14 mouse cellular contexts compared by ENCODE assay signal in genomic region chr10:90112662-90113061, GRCm38 (mm10).
DNase-seq lines count a peak whose midpoint lies in the region; ATAC-seq and TF ChIP-seq lines count a peak whose summit lies in the region.
"Had no signal": no experiment of that assay in that cellular context is flagged by ENCODE, and none has a peak within 500 bp of the region (broad histone marks: within the 10 kb centered on the region; RNA-seq: fewer than 3 reads in every experiment).

No protein-coding gene starts in this region.

- no peak overlapping the region for H3K9ac ChIP-seq in forebrain, postnatal 0 days
- H3K9ac ChIP-seq in forebrain, embryonic 14.5 days (ENCODE audit: low read length), result no peak overlapping the region
- no peak overlapping the region for H3K9ac ChIP-seq in lung, embryonic 16.5 days (ENCODE audit: low read length)
- H3K9ac ChIP-seq: heart, embryonic 15.5 days; liver, postnatal 0 days; neural tube, embryonic 15.5 days had no signal

- H3K27me3 ChIP-seq in forebrain, postnatal 0 days (ENCODE audit: insufficient read depth, low read length), result no peaks in the 10 kb centered on the region
- H3K27me3 ChIP-seq in forebrain, embryonic 14.5 days (replicated peaks; ENCODE audit: control insufficient read depth, insufficient read depth, low read length), result no peaks in the 10 kb centered on the region
- H3K27me3 ChIP-seq in lung, embryonic 16.5 days (ENCODE audit: control insufficient read depth, insufficient read depth, low read depth, low read length), result no peaks in the 10 kb centered on the region
- H3K27me3 ChIP-seq: heart, embryonic 15.5 days; neural tube, embryonic 15.5 days had no signal

- no peaks in the 10 kb centered on the region for H3K9me3 ChIP-seq in forebrain, postnatal 0 days (ENCODE audit: low read length)
- H3K9me3 ChIP-seq in forebrain, embryonic 14.5 days (replicated peaks; ENCODE audit: control insufficient read depth, low read length), result no peaks in the 10 kb centered on the region
- H3K9me3 ChIP-seq in lung, embryonic 16.5 days (ENCODE audit: control insufficient read depth, low read length), result no peaks in the 10 kb centered on the region
- H3K9me3 ChIP-seq: heart, embryonic 15.5 days; neural tube, embryonic 15.5 days had no signal

- TF ChIP-seq CTCF in forebrain, postnatal 0 days (IDR thresholded peaks at IDR 0.05; ENCODE audit: low read depth), result no peak
- TF ChIP-seq CTCF in brain, embryonic 14.5 days (IDR thresholded peaks at IDR 0.05; ENCODE audit: borderline replicate concordance, extremely low read depth, insufficient read depth, insufficient read length), result no peak

- H3K36me3 ChIP-seq in forebrain, postnatal 0 days (ENCODE audit: insufficient read depth), result no peaks in the 10 kb centered on the region
- H3K36me3 ChIP-seq in forebrain, embryonic 14.5 days (ENCODE audit: control insufficient read depth, insufficient read depth, low read length), result no peaks in the 10 kb centered on the region
- no peaks in the 10 kb centered on the region for H3K36me3 ChIP-seq in lung, embryonic 16.5 days (ENCODE audit: control insufficient read depth, insufficient read depth, low read length)
- H3K36me3 ChIP-seq: G1E; heart, embryonic 15.5 days; neural tube, embryonic 15.5 days had no signal

- no peak overlapping the region for H3K4me3 ChIP-seq in forebrain, postnatal 0 days (ENCODE audit: low read depth, low read length)
- no peak overlapping the region for H3K4me3 ChIP-seq in forebrain, embryonic 14.5 days (ENCODE audit: low read depth, low read length)
- no peak overlapping the region for H3K4me3 ChIP-seq in lung, embryonic 16.5 days (ENCODE audit: low read length)
- H3K4me3 ChIP-seq: heart, embryonic 15.5 days; neural tube, embryonic 15.5 days had no signal

- ATAC-seq in forebrain, postnatal 0 days, result peak; percentile 42; the same call in 1 of the 2 replicates
- no peak for ATAC-seq in forebrain, embryonic 14.5 days
- ATAC-seq in lung, embryonic 16.5 days (ENCODE audit: low read depth), result peak; percentile 62
- ATAC-seq: intestine, embryonic 16.5 days; liver, postnatal 0 days; midbrain, embryonic 16.5 days had no signal

- no peaks in the 10 kb centered on the region for H3K4me1 ChIP-seq in forebrain, postnatal 0 days (ENCODE audit: insufficient read depth)
- H3K4me1 ChIP-seq in forebrain, embryonic 14.5 days (ENCODE audit: control insufficient read depth, insufficient read depth, low read length), result no peaks in the 10 kb centered on the region
- H3K4me1 ChIP-seq in lung, embryonic 16.5 days (replicated peaks; ENCODE audit: control insufficient read depth, insufficient read depth, low read length), result no peaks in the 10 kb centered on the region
- H3K4me1 ChIP-seq: heart, embryonic 15.5 days; neural tube, embryonic 15.5 days had no signal

- no peak for TF ChIP-seq POLR2A in brain, embryonic 14.5 days (IDR thresholded peaks at IDR 0.05; ENCODE audit: borderline replicate concordance, extremely low read depth, insufficient read depth, insufficient read length, poor library complexity, severe bottlenecking)

- WGBS in forebrain, postnatal 0 days, result 63% methylated on average over 5 of the region's 5 CpGs
- 71% methylated on average over 5 of the region's 5 CpGs for WGBS in forebrain, embryonic 14.5 days
- 27% methylated on average over 5 of the region's 5 CpGs for WGBS in lung, embryonic 16.5 days

- DNase-seq in forebrain, postnatal 0 days, result peak; percentile 4
- DNase-seq in forebrain, embryonic 14.5 days (ENCODE audit: low spot score), result no peak
- peak; percentile 50 for DNase-seq in kidney, postnatal 10 days
- DNase-seq in kidney, adult 8-10 months, result no peak
- peak; percentile 13 for DNase-seq in brain, embryonic 14.5 days (ENCODE audit: low read depth)
- DNase-seq in urinary bladder, postnatal 14 days (ENCODE audit: low spot score), result no peak
- DNase-seq in c-Kit-positive CD71-positive TER-119-positive erythroid progenitor cells, embryonic 14.5 days (ENCODE audit: low spot score), result no peak
- DNase-seq: liver, postnatal 0 days had no signal

- no peak overlapping the region for H3K4me2 ChIP-seq in forebrain, postnatal 0 days (ENCODE audit: low read depth)
- H3K4me2 ChIP-seq in forebrain, embryonic 14.5 days (ENCODE audit: low read length), result no peak overlapping the region
- H3K4me2 ChIP-seq in lung, embryonic 16.5 days (ENCODE audit: low read depth, low read length), result no peak overlapping the region
- H3K4me2 ChIP-seq: heart, embryonic 15.5 days; neural tube, embryonic 15.5 days had no signal

- H3K27ac ChIP-seq in forebrain, postnatal 0 days (ENCODE audit: low read depth, low read length), result no peak overlapping the region
- H3K27ac ChIP-seq in forebrain, embryonic 14.5 days (ENCODE audit: low read depth, low read length), result no peak overlapping the region
- no peak overlapping the region for H3K27ac ChIP-seq in lung, embryonic 16.5 days (ENCODE audit: low read length)
- H3K27ac ChIP-seq: heart, embryonic 15.5 days; neural tube, embryonic 15.5 days had no signal

Comparison
In these comparisons a context has a peak if more than half of its experiments do, and no peak if none do; other contexts are left out.
1. DNase-seq: peak in forebrain, postnatal 0 days (single experiment), kidney, postnatal 10 days (single experiment) and brain, embryonic 14.5 days (single experiment); none in forebrain, embryonic 14.5 days (single experiment), kidney, adult 8-10 months (0 of 2), urinary bladder, postnatal 14 days (single experiment) and c-Kit-positive CD71-positive TER-119-positive erythroid progenitor cells, embryonic 14.5 days (single experiment).